Mouse (Mus musculus) cortical plate, adult 2 months (tissue): Measurements from ENCODE around the gene Msrb3.

ENCODE experiments used
- CTCF ChIP-seq: fragments of 200-500 bp; IDR thresholded peaks from 2 replicates; pipeline ENCODE4 v1.5.1; 2011; ENCODE audit warnings: mild to moderate bottlenecking, control low read depth, low read length; ENCODE audit not compliant: insufficient read depth; ENCODE audit errors: extremely low read depth
- POLR2A ChIP-seq: fragments of 200-500 bp; IDR thresholded peaks from 2 replicates; pipeline ENCODE4 v1.6.1; 2011; ENCODE audit warnings: mild to moderate bottlenecking, low read length, control low read depth; ENCODE audit not compliant: insufficient read depth; ENCODE audit errors: extremely low read depth

GRCm38 (mm10) chr10:120748156-120748555, 150.7 kb downstream of the Msrb3 start:
- TF ChIP-seq POLR2A (no peak), CTCF (no peak)
